Mouse (Mus musculus): ENCODE results near the gene Adgrd1. TPM values are rescaled to one million over a fixed set of nuclear protein-coding genes. Genes with fewer than 3 reads are reported as not detected.

Adgrd1 gene
- polyA plus RNA-seq, 1 experiment from 2014 or later: 0.09 TPM

- no peak overlapping the region for H3K4me3 ChIP-seq
- H3K27me3 ChIP-seq (ENCODE audit: low read depth, poor library complexity, severe bottlenecking): no peaks in the 10 kb centered on the region
- H3K9me3 ChIP-seq (replicated peaks): no peaks in the 10 kb centered on the region
- WGBS: 25% methylated on average over 4 of the region's 4 CpGs
- no peak for DNase-seq (ENCODE audit: low spot score)
- H3K27ac ChIP-seq (replicated peaks): peak overlapping the region; percentile 68
- H3K36me3 ChIP-seq: no peaks in the 10 kb centered on the region
- H3K4me1 ChIP-seq: peaks cover 16% of the 10 kb centered on the region
These were observed 73.0 kb downstream of the Adgrd1 start for GRCm38 (mm10) chr5:129169567-129169966.

- Histone ChIP-seq H3K9me3 (replicated peaks) (no peaks in the 10 kb centered on the region), H3K27ac (replicated peaks) (no peak overlapping the region), H3K4me3 (no peak overlapping the region), H3K4me1 (peaks cover 30% of the 10 kb centered on the region), H3K36me3 (no peaks in the 10 kb centered on the region), H3K27me3 (ENCODE audit: low read depth, poor library complexity, severe bottlenecking) (no peaks in the 10 kb centered on the region)
- DNase-seq (ENCODE audit: low spot score): no peak
- 88% methylated on average over 6 of the region's 6 CpGs for whole genome bisulfite sequencing
These were observed 76.0 kb downstream of the Adgrd1 start for GRCm38 (mm10) chr5:129172533-129172932.

- no peak overlapping the region for H3K4me3 ChIP-seq
- peaks cover 16% of the 10 kb centered on the region for H3K4me1 ChIP-seq
- WGBS: 31% methylated on average over 3 of the region's 3 CpGs
- no peaks in the 10 kb centered on the region for H3K9me3 ChIP-seq (replicated peaks)
- no peaks in the 10 kb centered on the region for H3K36me3 ChIP-seq
- peak overlapping the region; percentile 61 for H3K27ac ChIP-seq (replicated peaks)
- no peaks in the 10 kb centered on the region for H3K27me3 ChIP-seq (ENCODE audit: low read depth, poor library complexity, severe bottlenecking)
- no peak for DNase-seq (ENCODE audit: low spot score)
These were observed 79.4 kb downstream of the Adgrd1 start for GRCm38 (mm10) chr5:129175925-129176324.

- no peak overlapping the region for H3K4me3 ChIP-seq
- DNase-seq (ENCODE audit: low spot score): peak; percentile 84
- H3K27ac ChIP-seq (replicated peaks): no peak overlapping the region; the same call in 1 of the 2 replicates
- peaks cover 30% of the 10 kb centered on the region for H3K4me1 ChIP-seq
- H3K27me3 ChIP-seq (ENCODE audit: low read depth, poor library complexity, severe bottlenecking): peaks cover 5% of the 10 kb centered on the region; the same call in 1 of the 2 replicates
- no peaks in the 10 kb centered on the region for H3K36me3 ChIP-seq
- WGBS: 52% methylated on average over 14 of the region's 14 CpGs
- no peaks in the 10 kb centered on the region for H3K9me3 ChIP-seq (replicated peaks)
These were observed 81.4 kb downstream of the Adgrd1 start for GRCm38 (mm10) chr5:129177697-129178511.

GRCm38 (mm10) chr5:129179356-129179755 is 82.8 kb downstream of the Adgrd1 start:
- H3K9me3 ChIP-seq (replicated peaks): no peaks in the 10 kb centered on the region
- peaks cover 41% of the 10 kb centered on the region for H3K4me1 ChIP-seq
- peaks cover 5% of the 10 kb centered on the region; the same call in 1 of the 2 replicates for H3K27me3 ChIP-seq (ENCODE audit: low read depth, poor library complexity, severe bottlenecking)
- H3K4me3 ChIP-seq: no peak overlapping the region
- 91% methylated on average over 6 of the region's 6 CpGs for WGBS
- no peak overlapping the region for H3K27ac ChIP-seq (replicated peaks)
- DNase-seq (ENCODE audit: low spot score): no peak
- H3K36me3 ChIP-seq: no peaks in the 10 kb centered on the region

GRCm38 (mm10) chr5:129179995-129180714 is 83.6 kb downstream of the Adgrd1 start:
- WGBS: 89% methylated on average over 17 of the region's 17 CpGs
- Histone ChIP-seq H3K4me1 (peaks cover 38% of the 10 kb centered on the region), H3K27me3 (ENCODE audit: low read depth, poor library complexity, severe bottlenecking) (peaks cover 5% of the 10 kb centered on the region; the same call in 1 of the 2 replicates), H3K4me3 (no peak overlapping the region), H3K36me3 (no peaks in the 10 kb centered on the region), H3K27ac (replicated peaks) (no peak overlapping the region), H3K9me3 (replicated peaks) (no peaks in the 10 kb centered on the region)
- DNase-seq (ENCODE audit: low spot score): no peak

GRCm38 (mm10) chr5:129180715-129181228 is 84.2 kb downstream of the Adgrd1 start:
- 89% methylated on average over 13 of the region's 13 CpGs for WGBS
- no peaks in the 10 kb centered on the region for H3K9me3 ChIP-seq (replicated peaks)
- DNase-seq (ENCODE audit: low spot score): no peak
- H3K4me1 ChIP-seq: peaks cover 32% of the 10 kb centered on the region
- no peak overlapping the region for H3K4me3 ChIP-seq
- no peak overlapping the region for H3K27ac ChIP-seq (replicated peaks)
- H3K27me3 ChIP-seq (ENCODE audit: low read depth, poor library complexity, severe bottlenecking): peaks cover 5% of the 10 kb centered on the region; the same call in 1 of the 2 replicates
- H3K36me3 ChIP-seq: no peaks in the 10 kb centered on the region

GRCm38 (mm10) chr5:129181450-129181849 is 84.9 kb downstream of the Adgrd1 start:
- no peaks in the 10 kb centered on the region for H3K9me3 ChIP-seq (replicated peaks)
- H3K4me1 ChIP-seq: peaks cover 27% of the 10 kb centered on the region
- 79% methylated on average over 5 of the region's 5 CpGs for WGBS
- no peaks in the 10 kb centered on the region for H3K36me3 ChIP-seq
- peaks cover 5% of the 10 kb centered on the region; the same call in 1 of the 2 replicates for H3K27me3 ChIP-seq (ENCODE audit: low read depth, poor library complexity, severe bottlenecking)
- 0 out of 2 replicates have a peak overlapping the region, but pooled peaks have one; percentile 7 for H3K27ac ChIP-seq (replicated peaks)
- no peak overlapping the region for H3K4me3 ChIP-seq
- DNase-seq (ENCODE audit: low spot score): no peak

GRCm38 (mm10) chr5:129182554-129182953 is 86.0 kb downstream of the Adgrd1 start:
- Histone ChIP-seq H3K4me3 (no peak overlapping the region), H3K27ac (replicated peaks) (peak overlapping the region; percentile 7), H3K27me3 (ENCODE audit: low read depth, poor library complexity, severe bottlenecking) (peaks cover 5% of the 10 kb centered on the region; the same call in 1 of the 2 replicates), H3K4me1 (peaks cover 27% of the 10 kb centered on the region), H3K9me3 (replicated peaks) (no peaks in the 10 kb centered on the region), H3K36me3 (no peaks in the 10 kb centered on the region)
- WGBS: 48% methylated on average over 8 of the region's 8 CpGs
- no peak for DNase-seq (ENCODE audit: low spot score)

GRCm38 (mm10) chr5:129186260-129186659 is 89.7 kb downstream of the Adgrd1 start:
- no peaks in the 10 kb centered on the region for H3K36me3 ChIP-seq
- WGBS: 11% methylated on average over 2 of the region's 2 CpGs
- H3K27ac ChIP-seq (replicated peaks): no peak overlapping the region
- peak; percentile 40 for DNase-seq (ENCODE audit: low spot score)
- peaks cover 35% of the 10 kb centered on the region for H3K4me1 ChIP-seq
- no peaks in the 10 kb centered on the region for H3K9me3 ChIP-seq (replicated peaks)
- peaks cover 2% of the 10 kb centered on the region; the same call in 1 of the 2 replicates for H3K27me3 ChIP-seq (ENCODE audit: low read depth, poor library complexity, severe bottlenecking)
- H3K4me3 ChIP-seq: no peak overlapping the region

GRCm38 (mm10) chr5:129186926-129187325 is 90.4 kb downstream of the Adgrd1 start:
- Histone ChIP-seq H3K27me3 (ENCODE audit: low read depth, poor library complexity, severe bottlenecking) (no peaks in the 10 kb centered on the region), H3K9me3 (replicated peaks) (no peaks in the 10 kb centered on the region), H3K27ac (replicated peaks) (no peak overlapping the region), H3K4me3 (no peak overlapping the region), H3K4me1 (peaks cover 30% of the 10 kb centered on the region), H3K36me3 (no peaks in the 10 kb centered on the region)
- WGBS: 87% methylated on average over 7 of the region's 7 CpGs
- no peak for DNase-seq (ENCODE audit: low spot score)

GRCm38 (mm10) chr5:129189071-129189470 is 92.5 kb downstream of the Adgrd1 start:
- 89% methylated on average over 6 of the region's 6 CpGs for WGBS

More at GRCm38 (mm10) chr5:129189071-129189470, 92.5 kb downstream of the Adgrd1 start:
- Histone ChIP-seq H3K36me3 (no peaks in the 10 kb centered on the region), H3K9me3 (replicated peaks) (no peaks in the 10 kb centered on the region), H3K27me3 (ENCODE audit: low read depth, poor library complexity, severe bottlenecking) (no peaks in the 10 kb centered on the region), H3K4me3 (no peak overlapping the region), H3K27ac (replicated peaks) (peak overlapping the region; percentile 33; the same call in 1 of the 2 replicates), H3K4me1 (peaks cover 12% of the 10 kb centered on the region)
- DNase-seq (ENCODE audit: low spot score): no peak
